Mouse (Mus musculus) spleen, adult 2 months (tissue): Measurements from ENCODE around the gene Rasgrp2.

ENCODE experiments used
- CTCF ChIP-seq: fragments of 200-500 bp; IDR thresholded peaks from 2 replicates; pipeline ENCODE4 v1.5.1; 2011; ENCODE audit warnings: mild to moderate bottlenecking, inconsistent platforms; ENCODE audit not compliant: insufficient read depth, insufficient read length, insufficient replicate concordance; ENCODE audit errors: extremely low read depth
- POLR2A ChIP-seq: fragments of 200-500 bp; IDR thresholded peaks from 2 replicates; pipeline ENCODE4 v1.6.1; 2011; ENCODE audit warnings: low read depth, low read length, inconsistent platforms

DNA sequence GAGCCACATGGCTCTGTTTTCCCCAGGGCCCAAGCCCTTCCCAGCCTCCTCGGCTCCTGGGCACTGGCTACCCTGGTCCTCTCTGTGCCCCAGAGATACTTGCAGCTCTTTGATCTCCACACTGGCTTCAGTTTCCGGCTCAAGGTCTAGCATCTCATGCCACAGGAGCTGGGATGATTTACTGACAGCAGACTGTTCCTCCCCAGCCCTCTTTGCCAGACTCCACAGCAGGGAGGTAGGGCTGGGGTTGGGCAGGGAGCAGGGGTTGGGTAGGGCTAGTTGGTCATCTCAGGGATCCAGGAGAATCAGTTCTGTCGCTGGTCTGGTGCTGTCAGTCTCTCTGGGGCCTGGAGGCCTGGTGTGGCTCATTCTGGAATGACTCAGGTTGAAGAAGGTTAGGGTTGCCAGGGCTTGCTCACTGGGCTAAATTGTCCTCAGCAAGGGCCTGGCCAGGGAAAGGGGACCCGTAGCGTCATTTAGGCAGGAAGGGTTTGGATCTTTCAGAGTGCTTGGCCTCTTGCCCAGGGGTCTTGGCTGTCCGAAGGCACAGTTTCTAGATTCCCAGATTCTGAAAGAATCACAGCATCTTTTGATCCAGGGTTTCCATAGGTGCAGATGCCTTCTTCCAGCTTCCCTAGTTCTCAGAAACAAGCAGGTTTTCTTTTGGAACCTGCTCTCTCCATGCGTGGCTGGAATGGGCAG lies 47.7 kb downstream of the Rasgrp2 start:
- no peak for TF ChIP-seq CTCF
- TF ChIP-seq POLR2A = no peak
